Mouse (Mus musculus) hindlimb bud, embryonic 11.5 days (tissue): ENCODE data around the gene Igf1r.

Experiments used
- DNase-seq: peaks from one replicate; pipeline ENCODE4 v3.0.0-alpha.2; 2012; ENCODE audit warnings: low read depth, low spot score; ENCODE audit errors: extremely low spot score

Gene Igf1r

GRCm38 (mm10) chr7:68048532-68048931, 95.9 kb downstream of the Igf1r start:
- DNase-seq = no peak

GRCm38 (mm10) chr7:68049048-68049447, 96.4 kb downstream of the Igf1r start:
- no peak for DNase-seq

- DNase-seq = no peak
Observed at GRCm38 (mm10) chr7:68053002-68053624, 100.5 kb downstream of the Igf1r start.

- no peak for DNase-seq
Observed at GRCm38 (mm10) chr7:68054498-68054897, 101.9 kb downstream of the Igf1r start.

- no peak for DNase-seq
Observed at GRCm38 (mm10) chr7:68054956-68055355, 102.3 kb downstream of the Igf1r start.

GRCm38 (mm10) chr7:68057010-68057409, 104.4 kb downstream of the Igf1r start:
- no peak for DNase-seq

- no peak for DNase-seq
Observed at GRCm38 (mm10) chr7:68059690-68060089, 107.1 kb downstream of the Igf1r start.

- DNase-seq = no peak
Observed at GRCm38 (mm10) chr7:68061434-68061833, 108.8 kb downstream of the Igf1r start.

- no peak for DNase-seq
Observed at GRCm38 (mm10) chr7:68062170-68062848, 109.7 kb downstream of the Igf1r start.

GRCm38 (mm10) chr7:68062849-68063208, 110.2 kb downstream of the Igf1r start:
- no peak for DNase-seq

- DNase-seq = no peak
Observed at GRCm38 (mm10) chr7:68063711-68064110, 111.1 kb downstream of the Igf1r start.

GRCm38 (mm10) chr7:68064120-68064519, 111.5 kb downstream of the Igf1r start:
- DNase-seq = no peak

- no peak for DNase-seq
Observed at GRCm38 (mm10) chr7:68064647-68065362, 112.2 kb downstream of the Igf1r start.

GRCm38 (mm10) chr7:68065904-68066303, 113.3 kb downstream of the Igf1r start:
- no peak for DNase-seq

- DNase-seq = no peak
Observed at GRCm38 (mm10) chr7:68067321-68067720, 114.7 kb downstream of the Igf1r start.

- no peak for DNase-seq
Observed at GRCm38 (mm10) chr7:68069324-68069723, 116.7 kb downstream of the Igf1r start.

- DNase-seq = no peak
Observed at GRCm38 (mm10) chr7:68070030-68070429, 117.4 kb downstream of the Igf1r start.

GRCm38 (mm10) chr7:68070626-68071025, 118.0 kb downstream of the Igf1r start:
- no peak for DNase-seq

GRCm38 (mm10) chr7:68071050-68071449, 118.4 kb downstream of the Igf1r start:
- no peak for DNase-seq

GRCm38 (mm10) chr7:68071749-68072148, 119.1 kb downstream of the Igf1r start:
- DNase-seq = no peak

- DNase-seq = no peak
Observed at GRCm38 (mm10) chr7:68072524-68073459, 120.2 kb downstream of the Igf1r start.
